Mouse (Mus musculus) forebrain, embryonic 15.5 days (tissue): Measurements from ENCODE around the gene Tmem185b. TPM values are rescaled to one million over a fixed set of nuclear protein-coding genes. Genes with fewer than 3 reads are reported as not detected.

Source experiments
- polyA plus RNA-seq: library from polyadenylated mRNA; unstranded; fragments of >200 nt; fragmentation: Nextera tagmentation; extraction: Ambion mirVana; gene quantifications from 2 replicates; pipeline ENCODE4 v1.2.1, GENCODE M21; 2015

The Tmem185b gene
- polyA plus RNA-seq, 1 experiment from 2014 or later, result 18.8 TPM

Other genes starting within 250 kb of the Tmem185b start
- gene Inhbb, start 103.9 kb upstream of the Tmem185b start, polyA plus RNA-seq, result 6.6 TPM in 2 replicates
- gene Ralb, start 21.4 kb upstream of the Tmem185b start, polyA plus RNA-seq, result 50.5 and 50.9 TPM in 2 replicates
- 20.1 and 20.3 TPM in 2 replicates for gene Epb41l5, start 122.8 kb downstream of the Tmem185b start, polyA plus RNA-seq